Mouse (Mus musculus) CH12.LX (cell line): ENCODE results near the gene Ktn1. TPM values are rescaled to one million over a fixed set of nuclear protein-coding genes. Genes with fewer than 3 reads are reported as not detected.
A peak's percentile ranks its signal among the peaks of the same experiment; 100 is the strongest.

Experiments
- DNase-seq: peaks from one replicate; pipeline ENCODE4 v3.0.0-alpha.2; 2013; ENCODE audit errors: extremely low read depth
- H3K27ac ChIP-seq: 2 replicates; pipeline ENCODE4 v1.5.1; 2012; ENCODE audit warnings: low read depth, mild to moderate bottlenecking, control low read depth, moderate library complexity; ENCODE audit not compliant: insufficient read depth
- H3K27me3 ChIP-seq: replicated peaks from 2 replicates; pipeline ENCODE3; 2012; ENCODE audit warnings: inconsistent platforms
- H3K36me3 ChIP-seq, 2 experiments: replicated peaks in 1 of 2; 2 replicates each; pipeline versions ENCODE3 to v1.6.1; 2012; ENCODE audit warnings: inconsistent platforms in 1 of 2, low read length in 1 of 2, mild to moderate bottlenecking in 1 of 2, mixed read lengths in 1 of 2, moderate library complexity in 1 of 2; ENCODE audit not compliant: control insufficient read depth in 1 of 2, insufficient read depth in 1 of 2
- H3K4me1 ChIP-seq, 2 experiments: 2 replicates each; pipeline ENCODE4 v1.6.1; 2012; ENCODE audit warnings: inconsistent platforms in 1 of 2, moderate library complexity in 1 of 2; ENCODE audit not compliant: insufficient read depth in 2 of 2, control insufficient read depth in 1 of 2
- H3K4me2 ChIP-seq: 2 replicates; pipeline ENCODE4 v1.6.1; 2012; ENCODE audit warnings: low read depth, mild to moderate bottlenecking, control low read depth; ENCODE audit not compliant: poor library complexity, insufficient read depth, severe bottlenecking
- H3K4me3 ChIP-seq, 3 experiments: fragments of 150-350 bp in 1 of 3; sonication (generic) in 1 of 3; replicated peaks in 1 of 3; 2 replicates each; pipeline versions ENCODE3 to v1.5.1; 2011 to 2012; ENCODE audit warnings: low read depth in 2 of 3, low read length in 2 of 3, mild to moderate bottlenecking in 2 of 3, moderate library complexity in 2 of 3, control low read depth in 1 of 3, improper control_type of control experiment in 1 of 3, inconsistent platforms in 1 of 3, mixed read lengths in 1 of 3; ENCODE audit not compliant: poor library complexity in 1 of 3
- H3K79me2 ChIP-seq: replicated peaks from 2 replicates; pipeline ENCODE4 v1.6.1; 2012; ENCODE audit warnings: mild to moderate bottlenecking, moderate library complexity; ENCODE audit not compliant: control insufficient read depth, poor library complexity, insufficient read depth, severe bottlenecking; ENCODE audit errors: extremely low read depth
- H3K9ac ChIP-seq: 2 replicates; pipeline ENCODE4 v1.6.1; 2012; ENCODE audit warnings: low read depth, mild to moderate bottlenecking, control low read depth, moderate library complexity; ENCODE audit not compliant: insufficient read depth
- H3K9me3 ChIP-seq: replicated peaks from 2 replicates; pipeline ENCODE3; 2012; ENCODE audit warnings: low read length, inconsistent platforms, mixed read lengths
- BHLHE40 ChIP-seq: IDR thresholded peaks from 2 replicates; pipeline ENCODE4 v1.6.1; 2011; ENCODE audit warnings: mild to moderate bottlenecking, low read depth, low read length, improper control_type of control experiment
- CHD2 ChIP-seq: IDR thresholded peaks from 2 replicates; pipeline ENCODE4 v1.6.1; 2011; ENCODE audit warnings: low read length, improper control_type of control experiment
- HCFC1 ChIP-seq: IDR thresholded peaks from 2 replicates; pipeline ENCODE4 v1.6.1; 2012; ENCODE audit warnings: low read depth, mild to moderate bottlenecking, inconsistent platforms, low read length, improper control_type of control experiment
- JUN ChIP-seq: IDR thresholded peaks from 2 replicates; pipeline ENCODE4 v1.6.1; 2011; ENCODE audit warnings: low read depth, mild to moderate bottlenecking, low read length, improper control_type of control experiment, moderate library complexity; ENCODE audit not compliant: insufficient read depth
- MAFK ChIP-seq: IDR thresholded peaks from 2 replicates; pipeline ENCODE4 v1.6.1; 2011; ENCODE audit warnings: low read length, improper control_type of control experiment; ENCODE audit not compliant: insufficient replicate concordance
- NRF1 ChIP-seq: IDR thresholded peaks from 2 replicates; pipeline ENCODE4 v1.6.1; 2014; ENCODE audit warnings: low read depth, mild to moderate bottlenecking, inconsistent platforms, low read length, improper control_type of control experiment, moderate library complexity
- POLR2AphosphoS2 ChIP-seq: IDR thresholded peaks from 2 replicates; pipeline ENCODE4 v1.6.1; 2011; ENCODE audit warnings: low read depth, low read length, improper control_type of control experiment
- RAD21 ChIP-seq: IDR thresholded peaks from 2 replicates; pipeline ENCODE4 v1.6.1; 2011; ENCODE audit warnings: low read depth, mild to moderate bottlenecking, low read length, improper control_type of control experiment, moderate library complexity
- RCOR1 ChIP-seq: conservative IDR thresholded peaks from 2 replicates; pipeline ENCODE4 v1.6.1; 2012; ENCODE audit warnings: low read depth, mild to moderate bottlenecking, inconsistent platforms, low read length, improper control_type of control experiment
- TBP ChIP-seq: conservative IDR thresholded peaks from 2 replicates; pipeline ENCODE4 v1.6.1; 2011; ENCODE audit warnings: low read depth, low read length, improper control_type of control experiment
- ZMIZ1 ChIP-seq: IDR thresholded peaks from 2 replicates; pipeline ENCODE4 v1.6.1; 2012; ENCODE audit warnings: low read depth, mild to moderate bottlenecking, inconsistent platforms, low read length, improper control_type of control experiment
- ZNF384 ChIP-seq: IDR thresholded peaks from 2 replicates; pipeline ENCODE4 v1.6.1; 2012; ENCODE audit warnings: low read depth, low read length, improper control_type of control experiment, inconsistent platforms
- dilution Hi-C: fragments of 300-500 bp; cut with MboI; formaldehyde crosslinking; loops from 2 replicates; pipeline ENCODE4 v1.14.3; 2020; ENCODE audit warnings: low sequenced_read_pairs; ENCODE audit not compliant: extremely low pct_unique_long_range_greater_than_20kb, extremely low pct_ligation_motif_present
- in situ Hi-C: fragments of 300-500 bp; cut with MboI; formaldehyde crosslinking; loops from 3 replicates; pipeline ENCODE4 v1.14.3; 2019; ENCODE audit warnings: low sequenced_read_pairs, low pct_ligation_motif_present, low pct_unique_long_range_greater_than_20kb, mixed read lengths
- polyA plus RNA-seq: library from polyadenylated mRNA; unstranded; fragments of >175 nt; gene quantifications from 2 replicates; pipeline ENCODE4 v1.2.1, GENCODE M21; 2012; ENCODE audit warnings: low read depth; ENCODE audit not compliant: insufficient read length
- total RNA-seq, 2 experiments: library from RNA; depleted of rRNA; stranded (reverse); fragments of 300-350 nt in 1 of 2; fragments of >200 nt in 1 of 2; gene quantifications; 2 replicates each; pipeline ENCODE4 v1.2.3; 2012 to 2014

The Ktn1 gene
- total and polyA plus RNA-seq, 3 experiments = 23.2 to 56.5 (median 25.6) TPM

- Histone ChIP-seq H3K36me3 (peaks cover 27 to 70% of the 10 kb centered on the region in 2 experiments), H3K4me1 (no peaks in the 10 kb centered on the region), H3K4me2 (no peak overlapping the region), H3K27ac (no peak overlapping the region), H3K9me3 (no peaks in the 10 kb centered on the region), H3K79me2 (no peaks in the 10 kb centered on the region), H3K27me3 (no peaks in the 10 kb centered on the region), H3K4me3 (no peak overlapping the region), H3K9ac (no peak overlapping the region)
- DNase-seq = no peak
- in situ Hi-C loops = no loop called here
- dilution Hi-C loops = no loop called here
- TF ChIP-seq ZNF384 = no peak
- no peak for TF ChIP-seq RCOR1
- no peak for TF ChIP-seq JUN
- TF ChIP-seq BHLHE40 = no peak
- TF ChIP-seq CHD2 = no peak
- TF ChIP-seq ZMIZ1 = no peak
- no peak for TF ChIP-seq POLR2AphosphoS2
- no peak for TF ChIP-seq NRF1
- no peak for TF ChIP-seq TBP
Measured at GRCm38 (mm10) chr14:47717916-47718606, 69.8 kb downstream of the Ktn1 start.

GRCm38 (mm10) chr14:47720023-47720422 lies 71.8 kb downstream of the Ktn1 start:
- DNase-seq = no peak
- H3K27ac ChIP-seq = no peak overlapping the region
- H3K27me3 ChIP-seq = no peaks in the 10 kb centered on the region
- TF ChIP-seq BHLHE40 = no peak
- no peak for TF ChIP-seq HCFC1
- no peak for TF ChIP-seq RAD21
- no peaks in the 10 kb centered on the region for H3K4me1 ChIP-seq
- H3K4me3 ChIP-seq = no peak overlapping the region
- in situ Hi-C loops = no loop called here
- H3K79me2 ChIP-seq = no peaks in the 10 kb centered on the region
- H3K36me3 ChIP-seq = peaks cover 33 to 77% of the 10 kb centered on the region in 2 experiments
- H3K9me3 ChIP-seq = no peaks in the 10 kb centered on the region
- dilution Hi-C loops = no loop called here
- H3K4me2 ChIP-seq = no peak overlapping the region
- no peak overlapping the region for H3K9ac ChIP-seq

DNA sequence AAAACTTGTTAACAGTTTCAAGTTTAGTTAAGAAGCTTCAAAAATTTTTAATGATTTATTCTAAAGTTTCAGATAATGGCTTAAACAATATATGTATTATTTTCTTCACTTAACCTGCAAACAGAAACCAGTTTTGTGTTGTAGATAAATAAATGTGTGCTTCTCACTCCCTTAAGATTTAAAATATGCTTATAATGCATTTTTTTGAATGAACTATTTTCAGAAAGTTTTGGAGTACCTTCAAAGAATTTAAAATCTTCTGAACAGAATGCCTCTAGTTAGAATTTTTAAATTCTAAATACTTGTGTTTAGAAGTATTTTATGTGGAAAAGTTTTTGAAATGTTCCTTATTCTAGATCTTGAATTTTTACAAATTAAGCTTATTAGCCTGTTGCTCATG lies 74.8 kb downstream of the Ktn1 start:
- in situ Hi-C loops = no loop called here

More for the DNA sequence above, 74.8 kb downstream of the Ktn1 start:
- TF ChIP-seq NRF1 (no peak), MAFK (peak; percentile 67; the same call in 1 of the 2 replicates)
- Histone ChIP-seq H3K4me3 (no peak overlapping the region), H3K79me2 (no peaks in the 10 kb centered on the region), H3K27me3 (no peaks in the 10 kb centered on the region), H3K4me2 (no peak overlapping the region), H3K27ac (no peak overlapping the region), H3K4me1 (no peaks in the 10 kb centered on the region), H3K9ac (no peak overlapping the region), H3K36me3 (peaks cover 39 to 83% of the 10 kb centered on the region in 2 experiments), H3K9me3 (no peaks in the 10 kb centered on the region)
- dilution Hi-C loops = no loop called here
- no peak for DNase-seq
